In the genomic region with DNA sequence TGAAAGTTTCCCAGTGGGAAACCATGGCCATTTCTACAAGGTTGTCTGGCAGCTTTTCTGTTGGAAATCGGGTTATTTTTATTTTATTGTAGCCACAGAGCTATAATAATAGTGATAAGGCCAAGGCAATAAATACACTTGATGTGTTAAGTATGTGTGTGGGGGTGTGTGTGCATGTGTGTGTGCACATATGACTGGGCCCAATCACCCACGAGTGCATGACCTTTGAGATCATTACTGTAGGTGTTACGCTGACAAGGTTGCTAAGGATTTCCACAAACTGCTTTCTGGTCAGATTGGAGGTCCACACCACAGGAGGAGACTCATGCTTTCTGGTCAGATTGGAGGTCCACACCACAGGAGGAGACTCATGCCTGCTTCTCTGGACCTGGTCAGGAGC, we compare ENCODE assay signal across 28 mouse cellular contexts. TPM values are rescaled to one million over a fixed set of nuclear protein-coding genes. Genes with fewer than 3 reads are reported as not detected.
"Had no signal": no experiment of that assay in that cellular context is flagged by ENCODE, and none has a peak within 500 bp of the region (broad histone marks: within the 10 kb centered on the region; RNA-seq: fewer than 3 reads in every experiment).

No protein-coding gene starts in this region.

- H3K27ac ChIP-seq: gastrocnemius, adult 2 months; heart, adult 2 months; heart, embryonic 13.5 days; heart, embryonic 15.5 days; hindbrain, embryonic 10.5 days; hindbrain, embryonic 12.5 days; hindbrain, embryonic 14.5 days; kidney, embryonic 15.5 days; kidney, postnatal 0 days; limb, embryonic 13.5 days; limb, embryonic 15.5 days; liver, embryonic 12.5 days; liver, embryonic 14.5 days had no signal

- H3K4me3 ChIP-seq: gastrocnemius, adult 2 months; heart, adult 2 months; heart, embryonic 13.5 days; heart, embryonic 15.5 days; hindbrain, embryonic 10.5 days; hindbrain, embryonic 12.5 days; kidney, embryonic 15.5 days; limb, embryonic 13.5 days; limb, embryonic 15.5 days; liver, embryonic 12.5 days had no signal

- H3K36me3 ChIP-seq: heart, embryonic 13.5 days; heart, embryonic 15.5 days; hindbrain, embryonic 10.5 days; hindbrain, embryonic 12.5 days; kidney, embryonic 15.5 days; limb, embryonic 13.5 days; limb, embryonic 15.5 days; liver, embryonic 12.5 days had no signal

- H3K4me2 ChIP-seq: heart, embryonic 11.5 days; heart, embryonic 13.5 days; heart, embryonic 15.5 days; hindbrain, embryonic 12.5 days; hindbrain, embryonic 14.5 days; kidney, embryonic 15.5 days; limb, embryonic 13.5 days; limb, embryonic 15.5 days; liver, embryonic 12.5 days had no signal

- DNase-seq: gastrocnemius, adult 2 months; gastrocnemius, postnatal 10 days; gastrocnemius, postnatal 25 days; heart, adult 2 months; heart, postnatal 4 days; kidney, adult 11 months; kidney, adult 2 months; kidney, adult 9 months; kidney, postnatal 14 days; kidney, postnatal 36 days; layer of hippocampus, adult 9-11 months; layer of hippocampus, postnatal 36 days; left cerebral cortex, postnatal 4 days had no signal

- H3K9me3 ChIP-seq: heart, embryonic 13.5 days; heart, embryonic 15.5 days; hindbrain, embryonic 10.5 days; hindbrain, embryonic 12.5 days; kidney, embryonic 15.5 days; limb, embryonic 13.5 days; limb, embryonic 15.5 days; liver, embryonic 12.5 days had no signal

- H3K9ac ChIP-seq: heart, embryonic 13.5 days; heart, embryonic 15.5 days; hindbrain, embryonic 12.5 days; hindbrain, embryonic 14.5 days; kidney, embryonic 15.5 days; limb, embryonic 13.5 days; limb, embryonic 15.5 days; liver, embryonic 12.5 days; liver, embryonic 14.5 days had no signal

- ATAC-seq: hindbrain, embryonic 16.5 days; inflammation-experienced regulatory T-cells, adult 6 months; liver, embryonic 12.5 days had no signal

- H3K4me1 ChIP-seq: heart, embryonic 13.5 days; heart, embryonic 15.5 days; kidney, embryonic 15.5 days; limb, embryonic 13.5 days; limb, embryonic 15.5 days had no signal

- H3K27me3 ChIP-seq: heart, embryonic 13.5 days; heart, embryonic 15.5 days; hindbrain, embryonic 12.5 days; kidney, embryonic 15.5 days; limb, embryonic 13.5 days; limb, embryonic 15.5 days; liver, embryonic 12.5 days had no signal

RNA-seq across cellular contexts. Expression of a gene that starts 43.3 kb away (rescaled TPM):
- total RNA-seq: granulocyte monocyte progenitor cell, adult 5-6 weeks had no signal
- polyA plus RNA-seq: inflammation-experienced regulatory T-cells, adult 6 months had no signal
